Mouse (Mus musculus) NIH3T3 (cell line): ENCODE measurements around the gene Mst1.

Source experiments
- DNase-seq: peaks from one replicate; pipeline ENCODE4 v3.0.0-alpha.2; 2012; ENCODE audit warnings: low read depth

The Mst1 gene

GRCm38 (mm10) chr9:108095949-108096712, 15.9 kb downstream of the Mst1 start:
- no peak for DNase-seq

- no peak for DNase-seq
Observed at GRCm38 (mm10) chr9:108099619-108100018, 19.4 kb downstream of the Mst1 start.

- peak; percentile 55 for DNase-seq
Observed at GRCm38 (mm10) chr9:108104766-108105548, 24.7 kb downstream of the Mst1 start.

- no peak for DNase-seq
Observed at GRCm38 (mm10) chr9:108105549-108105863, 25.3 kb downstream of the Mst1 start.

DNA sequence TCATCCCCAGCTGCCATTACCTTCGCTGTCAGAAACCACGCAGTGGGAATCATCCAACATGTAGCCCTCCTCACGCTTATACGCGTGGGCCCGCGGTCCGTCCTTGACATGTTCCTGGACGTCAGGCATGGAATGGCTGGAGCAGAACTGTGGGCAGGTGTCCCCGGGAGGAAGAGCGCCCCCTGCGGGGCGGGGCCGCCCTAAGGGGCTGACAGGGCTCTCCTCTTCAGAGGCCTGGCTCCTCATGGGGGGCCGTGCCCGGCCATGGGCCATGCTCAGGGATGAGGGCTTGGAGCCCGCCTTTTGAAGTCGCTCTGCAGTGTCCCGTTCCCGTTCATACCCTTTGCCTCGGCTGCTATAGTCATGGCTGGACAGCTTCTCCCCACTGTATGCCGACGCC, 25.9 kb downstream of the Mst1 start:
- DNase-seq = no peak

- no peak for DNase-seq
Observed at GRCm38 (mm10) chr9:108107867-108108266, 27.6 kb downstream of the Mst1 start.

DNA sequence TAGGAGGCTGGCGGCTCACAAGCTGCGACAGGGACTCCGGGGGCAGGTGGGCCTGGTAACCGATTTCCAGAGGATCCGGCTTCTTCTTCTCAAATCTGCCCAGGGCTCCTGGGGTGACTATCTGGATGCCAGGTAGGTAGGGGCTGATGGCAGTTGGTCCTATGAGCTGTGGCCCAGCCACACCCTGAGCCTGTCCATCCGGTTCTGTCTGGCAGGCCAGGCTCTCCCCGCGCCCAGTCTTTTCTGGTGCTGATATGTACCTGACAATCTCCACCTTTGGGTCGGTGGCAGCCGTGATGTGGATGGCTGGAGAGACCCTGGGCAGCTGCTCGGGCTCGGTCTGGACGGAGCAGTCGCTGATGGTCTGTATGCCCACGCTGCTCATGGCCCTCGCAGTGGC, 29.9 kb downstream of the Mst1 start:
- DNase-seq = no peak

DNA sequence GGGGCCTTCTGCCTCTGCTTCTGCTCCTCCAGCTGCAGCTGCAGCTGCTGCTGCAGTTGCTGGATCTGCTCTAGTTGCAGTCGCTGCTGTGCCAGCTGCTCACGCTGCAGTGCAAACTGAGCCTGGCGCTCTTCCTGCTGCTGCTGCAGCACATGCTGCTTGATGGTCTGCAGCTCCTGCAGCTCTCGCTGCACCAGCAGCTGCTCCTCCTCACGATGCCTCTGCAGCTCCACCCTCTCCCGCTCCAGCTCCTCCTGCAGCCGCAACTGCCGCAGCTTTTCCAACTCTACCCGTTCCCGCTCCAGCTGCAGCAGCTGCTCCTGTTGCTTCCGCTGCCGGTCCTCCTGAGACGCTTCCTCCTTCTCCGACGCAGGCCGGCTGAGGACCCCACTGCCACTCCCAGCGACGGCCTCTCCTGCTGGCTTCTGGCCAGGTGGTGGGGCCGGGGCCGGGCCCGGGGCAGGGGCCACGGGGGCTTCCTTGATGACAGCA, 30.9 kb downstream of the Mst1 start:
- DNase-seq = no peak

GRCm38 (mm10) chr9:108111593-108112121, 31.4 kb downstream of the Mst1 start:
- no peak for DNase-seq

DNA sequence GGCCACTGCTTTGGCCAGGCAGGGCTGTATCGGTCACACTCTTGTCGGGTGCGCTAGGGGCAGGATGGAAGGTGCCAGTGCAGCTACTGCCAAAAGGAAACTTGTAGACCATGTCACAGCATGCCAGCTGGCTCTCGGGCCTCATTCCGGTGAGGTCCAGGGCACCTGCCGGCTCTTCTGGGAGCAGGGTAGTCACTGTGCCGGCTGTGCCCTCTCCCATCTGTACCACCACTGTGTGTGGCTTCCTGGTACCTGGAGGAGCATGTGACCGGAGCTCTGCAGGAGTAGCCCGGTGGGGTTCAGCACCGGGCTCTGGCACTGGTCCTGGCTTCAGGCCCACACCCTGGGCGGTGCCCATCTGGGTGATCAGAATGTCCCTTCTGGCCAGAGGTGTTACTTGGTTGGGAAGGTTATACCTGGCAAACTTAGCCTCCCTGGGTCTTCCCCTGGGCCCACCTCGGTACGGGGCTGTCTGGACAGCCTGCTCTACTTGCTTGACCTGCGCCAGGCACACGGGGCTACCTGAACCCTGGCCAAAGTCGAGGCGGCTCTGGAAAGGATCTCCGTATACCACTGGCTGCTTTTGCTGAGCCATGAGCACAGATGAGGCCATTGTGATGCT, 32.6 kb downstream of the Mst1 start:
- DNase-seq = no peak

DNA sequence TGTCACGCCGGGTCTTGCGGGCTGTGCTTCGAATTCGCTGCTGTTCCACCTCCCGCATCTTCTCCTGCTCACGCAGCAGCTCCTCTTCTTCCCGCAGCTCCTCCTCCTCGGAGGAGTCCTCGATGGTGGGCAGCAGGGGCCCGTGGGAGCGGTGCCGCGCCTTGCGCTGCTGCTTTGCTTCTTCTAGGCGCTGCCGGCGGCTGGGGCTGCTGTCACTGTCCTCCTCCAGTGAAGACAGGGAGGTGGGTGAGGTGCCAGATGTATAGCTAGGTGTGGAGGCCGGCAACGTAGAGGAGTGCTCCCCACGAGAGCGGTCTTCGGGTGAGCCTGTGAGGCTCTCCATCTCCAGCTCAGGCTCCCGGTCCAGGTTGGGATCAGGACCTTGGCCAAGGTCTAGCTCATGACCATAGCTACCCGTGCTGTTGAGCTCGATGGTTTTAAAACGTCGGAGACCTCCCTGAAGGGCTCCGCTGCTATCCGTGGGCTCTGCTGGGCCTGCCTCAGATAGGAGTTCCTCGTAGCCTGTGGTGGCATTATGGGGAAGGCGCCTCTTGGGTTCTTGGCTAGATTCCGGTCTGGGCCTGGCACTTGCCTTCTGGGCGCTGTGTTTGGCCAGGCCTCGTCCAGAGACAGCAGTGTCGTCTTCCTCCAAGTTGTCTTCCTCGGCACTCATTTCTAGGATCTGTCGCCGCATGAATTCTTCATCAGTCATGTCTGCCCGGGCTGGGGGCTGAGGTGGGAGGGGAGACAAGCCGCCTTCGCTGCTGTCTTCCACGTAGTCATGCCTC, 35.2 kb downstream of the Mst1 start:
- no peak for DNase-seq

- no peak for DNase-seq
Observed at GRCm38 (mm10) chr9:108117143-108117542, 36.9 kb downstream of the Mst1 start.

- DNase-seq = peak; percentile 87
Observed at GRCm38 (mm10) chr9:108119891-108120411, 39.7 kb downstream of the Mst1 start.

DNA sequence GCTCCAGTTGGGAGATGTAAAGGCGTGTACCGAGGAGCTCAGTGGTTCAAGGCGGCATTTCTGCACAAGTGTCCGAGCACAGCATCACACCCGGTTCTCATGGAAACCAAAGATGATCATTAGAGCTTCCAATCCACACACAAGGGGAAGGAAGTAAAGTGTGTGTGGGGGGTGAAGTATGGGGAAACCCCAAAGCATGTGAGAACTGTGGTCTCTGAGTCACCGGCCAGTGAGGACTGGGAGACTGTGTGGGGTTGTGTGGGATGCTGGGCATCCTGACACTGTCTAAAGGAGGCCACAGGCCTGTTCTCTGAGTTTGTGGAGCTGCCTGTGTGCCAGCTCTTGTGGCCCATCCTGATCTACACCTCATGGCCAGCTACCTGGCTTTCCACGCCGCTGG, 40.4 kb downstream of the Mst1 start:
- DNase-seq = peak; percentile 86

DNA sequence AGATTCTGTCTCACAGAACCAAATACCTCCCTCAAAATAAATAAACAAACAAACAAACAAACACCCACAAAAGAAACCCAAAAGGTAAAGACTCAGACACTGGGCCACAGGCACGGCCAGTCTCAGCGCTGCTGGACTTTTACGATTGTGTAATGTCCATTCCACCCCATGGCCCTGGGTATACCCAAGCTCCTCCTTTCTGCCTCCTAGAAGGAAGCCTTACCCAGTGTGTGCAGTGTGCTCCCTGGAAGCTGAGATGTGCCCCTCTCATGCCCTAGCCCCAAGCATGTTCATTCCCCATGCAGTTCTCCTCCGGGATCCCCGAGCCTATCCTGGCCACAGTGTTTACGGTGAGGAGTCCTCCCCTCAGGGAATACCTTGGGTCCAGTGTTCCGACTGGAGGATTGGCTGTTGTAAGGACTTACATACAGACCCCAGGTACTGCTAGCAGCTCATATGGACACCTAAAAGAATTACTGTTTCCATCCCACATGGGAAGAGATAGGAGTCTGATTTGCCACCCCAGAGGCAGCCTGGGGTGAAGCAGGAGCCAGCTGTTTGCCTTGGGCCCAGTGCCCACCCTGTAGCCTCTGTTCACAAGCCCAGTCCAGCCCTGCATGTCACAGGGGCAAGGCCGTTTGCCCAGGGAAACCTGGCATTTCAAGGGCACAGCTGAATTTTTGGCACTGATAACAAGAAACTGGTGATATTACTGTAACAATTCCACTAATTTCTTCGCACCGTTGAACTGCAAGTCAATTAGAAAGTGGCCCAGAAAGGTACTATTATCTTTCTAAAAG, 41.1 kb downstream of the Mst1 start:
- DNase-seq = peak; percentile 48

GRCm38 (mm10) chr9:108123916-108124315, 43.7 kb downstream of the Mst1 start:
- DNase-seq = peak; percentile 54

DNA sequence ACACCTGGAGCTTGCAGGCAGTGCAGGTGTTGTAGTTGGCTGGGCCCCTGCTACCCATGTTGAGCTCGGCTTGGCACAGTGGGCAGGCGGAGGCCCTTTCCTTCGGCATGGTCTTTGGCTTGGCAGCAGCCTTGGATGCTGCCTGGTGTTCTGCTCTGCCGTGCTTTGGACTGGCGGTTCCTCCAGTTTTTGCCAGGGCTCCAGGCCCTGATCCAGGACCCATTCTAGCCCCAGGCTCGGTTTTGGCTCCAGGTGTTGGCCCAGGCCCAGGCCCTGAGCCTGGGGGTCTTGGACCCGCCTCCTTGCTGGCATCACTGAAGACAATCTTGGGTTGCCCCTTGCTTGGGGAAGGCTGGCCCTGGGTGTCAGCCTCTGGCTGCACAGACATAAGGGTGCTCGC, 45.5 kb downstream of the Mst1 start:
- no peak for DNase-seq

GRCm38 (mm10) chr9:108126436-108127180, 46.4 kb downstream of the Mst1 start:
- no peak for DNase-seq

DNA sequence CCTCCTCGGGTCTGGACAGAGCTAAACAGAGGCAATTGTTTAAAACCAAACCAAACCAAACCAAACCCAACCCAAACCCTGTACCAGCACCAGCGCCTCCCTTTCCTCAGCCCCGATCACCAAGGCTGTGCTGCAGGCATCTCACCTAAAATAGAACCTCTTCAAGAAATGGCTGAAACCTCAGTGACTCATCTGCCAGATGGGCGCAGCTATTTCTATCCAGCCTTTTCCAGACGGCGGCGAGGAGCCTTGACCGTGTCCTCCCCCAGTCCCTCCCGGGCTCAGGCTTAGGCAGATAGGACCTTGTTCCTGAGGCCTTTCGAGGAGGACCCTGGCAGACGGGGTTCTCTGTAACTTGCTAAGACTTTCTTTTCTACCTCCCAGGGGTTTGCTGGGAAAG, 48.0 kb downstream of the Mst1 start:
- peak; percentile 55 for DNase-seq
